Mouse (Mus musculus): ENCODE data around the gene Bzw1. TPM values are rescaled to one million over a fixed set of nuclear protein-coding genes. Genes with fewer than 3 reads are reported as not detected.
"Not testable (repeated sequence)": the region's sequence is repeated elsewhere in the genome, so short reads cannot be mapped to it uniquely, and the experiment has no call there.

Bzw1 gene
- total RNA-seq (2021): 100 to 1,000 TPM; 116 to 130 TPM
- long read RNA-seq, experiment 1, transcript Bzw1-201 (12 exons, 3,876 nt): major isoform, 291 of 312 reads
- long read RNA-seq, experiment 1, partial matches to known transcripts: 15 of 312 reads
- long read RNA-seq, experiment 1, other reads (novel, unspliced or antisense): 4 of 312 reads
- long read RNA-seq, experiment 2, transcript Bzw1-201 (12 exons, 3,876 nt): major isoform, 311 of 324 reads
- long read RNA-seq, experiment 2, partial matches to known transcripts: 6 of 324 reads
- long read RNA-seq, experiment 2, other reads (novel, unspliced or antisense): 7 of 324 reads

DNA sequence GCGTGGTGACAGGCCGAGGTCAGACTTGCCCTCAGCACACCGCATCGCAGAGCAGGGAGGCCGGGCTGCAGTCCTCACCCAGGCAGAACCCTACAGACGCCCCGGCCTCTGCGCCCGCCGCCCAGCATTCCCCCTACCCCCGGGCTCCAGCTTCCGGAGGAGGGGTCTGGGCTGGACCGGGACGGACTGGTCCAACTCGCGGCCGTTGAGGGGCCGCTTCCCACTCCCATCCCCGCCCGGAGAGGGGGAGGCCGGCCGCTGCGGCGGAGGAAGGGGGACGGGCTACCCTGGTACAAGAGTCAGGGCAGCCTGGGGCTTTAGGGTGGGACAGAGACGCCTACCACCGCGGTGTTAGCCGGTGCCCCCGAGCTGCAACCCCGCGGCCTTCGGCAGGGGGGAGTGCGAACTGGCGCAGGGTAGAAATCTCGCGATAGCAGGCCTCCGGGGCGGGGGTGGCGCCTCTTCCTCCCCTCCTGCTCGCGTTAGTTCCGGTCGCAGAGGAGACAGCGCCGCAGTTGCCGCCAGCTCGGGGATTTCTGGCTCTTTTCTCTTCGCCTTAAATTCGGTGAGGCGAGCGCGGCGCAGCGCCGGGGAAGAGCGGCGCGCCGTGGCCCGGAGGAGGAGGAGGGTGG lies at the start of gene Bzw1:
Gene Bzw1, plus strand, starts transcription at position 247 of the 632 bp plus-strand sequence.
- DNase-seq (ENCODE audit: low spot score in 2 of 2): peak; percentile 94 to 95

- DNase-seq (ENCODE audit: low spot score in 2 of 2): no peak
These were observed 48.8 kb upstream of the Bzw1 start for GRCm38 (mm10) chr1:58343861-58344260.

DNA sequence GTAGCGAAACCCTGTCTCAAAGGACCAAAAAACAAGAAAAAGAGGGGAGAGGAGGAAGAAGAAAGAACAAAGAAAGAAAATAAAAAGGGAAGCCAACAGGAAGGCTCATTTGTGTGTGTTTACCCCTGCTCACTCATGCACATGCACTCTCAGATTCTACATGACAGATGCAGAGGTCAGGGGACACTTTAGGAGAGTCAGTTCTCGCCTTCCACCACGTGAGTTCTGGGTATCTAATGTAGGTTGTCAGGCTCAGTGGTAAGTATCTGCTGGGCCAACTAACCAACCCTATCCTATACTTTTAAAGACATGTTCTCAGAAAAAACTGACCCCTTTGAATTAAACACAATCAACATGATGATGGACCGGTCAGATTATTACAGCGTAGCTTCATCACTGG lies 48.1 kb upstream of the Bzw1 start:
- no peak for DNase-seq (ENCODE audit: low spot score in 2 of 2)

DNA sequence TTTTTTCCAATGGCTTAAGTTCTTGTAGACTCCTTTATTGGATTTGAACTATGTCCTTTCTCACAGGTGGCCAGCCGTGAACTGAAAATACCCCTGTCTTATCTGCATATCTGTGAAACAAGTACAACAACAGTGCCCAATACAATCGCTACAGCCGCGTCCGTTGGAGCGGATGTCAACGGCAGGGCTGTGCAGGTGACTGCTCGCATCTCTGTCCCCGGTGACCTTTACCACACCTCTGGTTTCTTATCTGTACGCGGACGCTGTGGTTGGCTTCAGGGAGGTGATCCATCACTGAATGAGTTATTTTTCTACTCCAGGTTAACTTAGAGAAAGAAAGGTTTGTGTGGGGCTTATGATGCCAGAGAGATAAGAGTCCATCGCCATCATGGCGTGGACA lies 46.5 kb upstream of the Bzw1 start:
- DNase-seq (ENCODE audit: low spot score in 2 of 2): no peak

GRCm38 (mm10) chr1:58348712-58349111 lies 44.0 kb upstream of the Bzw1 start:
- DNase-seq (ENCODE audit: low spot score in 2 of 2): no peak

DNA sequence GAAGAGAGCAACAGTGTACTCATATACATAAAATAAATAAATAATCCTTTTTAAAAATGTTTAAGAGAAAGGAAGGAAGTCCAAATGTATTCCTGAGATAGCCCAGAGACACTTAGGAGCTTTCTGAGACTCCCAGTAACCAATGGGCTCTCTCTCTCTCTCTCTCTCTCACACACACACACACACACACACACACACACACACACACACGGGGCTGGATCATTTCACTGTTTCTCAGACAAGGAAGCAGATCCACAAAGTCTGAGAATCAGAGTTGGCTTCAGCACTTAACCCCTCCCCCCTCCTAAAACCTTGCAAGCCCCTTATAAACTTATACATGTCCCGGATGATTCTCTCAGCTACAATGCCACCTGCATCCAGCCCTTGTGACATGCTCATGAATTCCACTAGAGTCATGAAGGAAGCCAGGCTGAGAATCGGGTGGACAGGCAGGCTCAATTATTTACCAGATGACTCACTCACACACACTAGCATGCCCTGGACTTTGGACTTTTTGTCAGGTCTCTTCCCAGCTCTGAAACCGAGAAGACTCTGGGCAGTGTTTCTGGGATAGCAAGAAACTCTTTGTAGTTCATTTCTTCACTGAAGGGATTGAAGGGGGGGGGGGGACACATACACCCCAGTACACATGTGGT lies 39.3 kb upstream of the Bzw1 start:
- no peak for DNase-seq (ENCODE audit: low spot score in 2 of 2)

DNA sequence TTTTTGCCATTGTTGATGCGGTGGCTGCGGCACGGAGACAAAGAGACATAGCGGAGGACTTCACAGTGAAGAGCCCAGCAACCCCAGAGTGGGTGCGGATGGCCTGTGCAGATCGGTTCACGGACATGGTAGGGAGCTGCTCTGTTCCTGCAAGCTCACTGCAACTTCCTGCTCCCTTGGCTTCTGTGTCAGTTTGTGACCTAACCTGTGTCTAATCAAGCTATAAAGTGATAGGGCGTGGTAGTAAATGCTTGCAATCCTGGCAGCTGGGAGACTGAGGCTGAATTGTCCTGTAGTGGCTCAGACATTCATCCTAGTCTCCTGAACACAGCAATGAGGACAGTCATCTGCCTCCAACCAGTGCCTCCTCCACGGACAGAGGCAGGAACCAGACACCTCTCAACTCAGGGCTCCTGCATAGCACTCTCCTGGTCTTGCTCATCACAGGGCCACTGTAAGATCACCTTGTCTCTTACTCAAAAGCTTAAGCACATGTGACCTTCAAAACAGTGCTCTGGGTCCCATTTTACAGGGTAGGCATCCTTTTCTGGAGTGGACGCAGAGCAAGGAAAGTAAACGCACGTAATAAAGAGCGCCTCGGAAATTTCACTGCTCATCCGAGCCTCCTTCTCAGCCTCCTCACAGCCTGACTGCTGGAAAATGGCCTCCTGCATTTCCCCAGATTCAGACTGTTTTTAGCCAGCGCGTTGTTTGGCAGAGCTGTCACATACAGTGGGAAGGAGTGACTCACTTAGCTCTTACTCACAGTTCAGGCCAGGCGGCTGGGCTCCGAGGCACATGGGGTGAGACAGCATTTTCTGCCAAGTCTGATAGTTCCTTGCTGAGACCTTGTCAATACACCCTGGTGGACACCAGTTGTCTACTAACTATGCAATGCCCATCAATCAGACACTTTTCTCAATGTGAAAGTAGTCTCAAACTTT lies 33.5 kb upstream of the Bzw1 start:
- DNase-seq (ENCODE audit: low spot score in 2 of 2): peak; percentile 27 to 59

GRCm38 (mm10) chr1:58362296-58362695 lies 30.4 kb upstream of the Bzw1 start:
- no peak for DNase-seq (ENCODE audit: low spot score in 2 of 2)

- no peak for DNase-seq (ENCODE audit: low spot score in 2 of 2)
These were observed 28.1 kb upstream of the Bzw1 start for GRCm38 (mm10) chr1:58364551-58364950.

GRCm38 (mm10) chr1:58365829-58366228 lies 26.9 kb upstream of the Bzw1 start:
- DNase-seq (ENCODE audit: low spot score in 2 of 2): no peak

GRCm38 (mm10) chr1:58366737-58367471 lies 25.8 kb upstream of the Bzw1 start:
- no peak for DNase-seq (ENCODE audit: low spot score in 2 of 2)

DNA sequence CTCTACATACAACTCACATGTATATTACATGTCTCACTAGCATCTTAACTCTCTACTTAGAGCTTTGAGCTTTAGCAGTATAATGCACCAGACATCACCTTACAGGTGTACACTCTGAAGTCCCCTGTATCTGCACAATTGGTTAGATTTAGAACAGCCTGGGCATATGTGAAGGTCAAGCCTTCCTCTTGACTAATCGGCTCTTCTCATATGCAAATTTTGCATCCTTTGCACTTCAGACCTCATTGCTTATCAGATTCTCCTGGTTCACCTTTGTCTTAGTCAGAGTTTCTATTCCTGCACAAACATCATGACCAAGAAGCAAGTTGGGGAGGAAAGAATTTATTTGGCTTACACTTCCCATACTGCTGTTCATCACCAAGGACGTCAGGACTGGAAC lies 23.0 kb upstream of the Bzw1 start:
- DNase-seq (ENCODE audit: low spot score in 2 of 2): no peak

GRCm38 (mm10) chr1:58374266-58374665 lies 18.4 kb upstream of the Bzw1 start:
- DNase-seq (ENCODE audit: low spot score in 2 of 2): not testable (repeated sequence)

- no peak for DNase-seq (ENCODE audit: low spot score in 2 of 2)
These were observed 17.0 kb upstream of the Bzw1 start for GRCm38 (mm10) chr1:58375574-58376147.

- no peak for DNase-seq (ENCODE audit: low spot score in 2 of 2)
These were observed 10.0 kb upstream of the Bzw1 start for GRCm38 (mm10) chr1:58382586-58383281.

DNA sequence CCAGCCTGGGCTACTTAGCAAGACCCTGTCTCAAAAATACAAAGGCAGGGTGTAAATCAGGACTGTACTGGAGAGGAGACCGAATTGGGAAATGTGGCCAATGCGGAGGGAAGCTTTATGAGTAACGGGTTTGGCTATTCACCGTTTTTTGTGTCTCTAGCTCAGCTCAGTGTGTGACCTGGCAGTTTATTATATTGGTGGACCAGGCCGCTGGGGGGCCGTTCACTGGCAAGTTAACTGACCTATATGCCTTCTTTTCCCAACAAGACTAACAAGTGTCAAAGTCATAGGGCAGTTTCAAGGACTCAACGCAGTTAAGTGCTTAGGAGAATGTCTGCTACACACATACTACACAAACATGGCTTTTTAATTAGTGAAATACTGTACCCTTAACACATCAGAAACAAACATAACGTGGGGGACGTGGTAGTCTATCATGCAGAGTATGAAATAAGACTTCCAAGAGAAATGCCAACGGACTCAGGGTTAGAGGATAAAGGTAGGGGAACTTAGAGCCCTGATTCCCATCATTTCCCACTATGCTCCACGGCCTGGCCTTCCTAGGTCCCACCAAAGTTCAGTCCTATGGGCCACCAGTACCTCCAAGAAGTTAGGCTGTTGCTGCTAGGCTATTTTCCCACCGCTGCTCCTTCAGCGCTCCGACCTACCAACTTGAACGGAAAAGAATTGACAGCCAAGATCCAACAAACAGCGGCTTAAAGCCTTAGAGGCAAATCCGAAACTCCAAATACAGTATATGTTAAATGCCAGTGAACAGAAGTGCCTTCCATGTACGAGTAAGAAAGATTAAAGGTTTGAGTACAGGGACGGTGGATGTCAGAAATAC lies 1.1 kb upstream of the Bzw1 start:
- no peak for DNase-seq (ENCODE audit: low spot score in 2 of 2)

- no peak for DNase-seq (ENCODE audit: low spot score in 2 of 2)
These were observed 438 bp upstream of the Bzw1 start for GRCm38 (mm10) chr1:58392268-58392651.

GRCm38 (mm10) chr1:58393284-58394195 lies 842 bp downstream of the Bzw1 start:
- DNase-seq (ENCODE audit: low spot score in 2 of 2): peak; percentile 40 to 61
